Mouse (Mus musculus) midbrain, postnatal 0 days (tissue): Measurements from ENCODE around the gene Nyap1. TPM values are rescaled to one million over a fixed set of nuclear protein-coding genes. Genes with fewer than 3 reads are reported as not detected.

Experiments used
- ATAC-seq: fragments of 200-750 bp; cut with Nextera tagmentation; 2 replicates; pipeline ENCODE4 v1.8.0; 2017; ENCODE audit warnings: moderate number of reproducible peaks, mild to moderate bottlenecking, moderate TSS enrichment, moderate library complexity; ENCODE audit not compliant: low FRiP score
- DNase-seq: peaks from one replicate; pipeline ENCODE4 v3.0.0-alpha.2; 2015; ENCODE audit warnings: low spot score
- H3K27ac ChIP-seq: fragments of 300-500 bp; sonication (generic); 2 replicates; pipeline ENCODE4 v1.5.1; 2014; ENCODE audit warnings: low read depth, mild to moderate bottlenecking, low read length, mixed read lengths
- H3K27me3 ChIP-seq: fragments of 300-500 bp; sonication (generic); 2 replicates; pipeline ENCODE4 v1.6.1; 2014; ENCODE audit warnings: low read length, control low read depth, mixed read lengths; ENCODE audit not compliant: insufficient read depth
- H3K36me3 ChIP-seq: fragments of 300-500 bp; sonication (generic); 2 replicates; pipeline ENCODE4 v1.6.1; 2014; ENCODE audit warnings: low read length, control low read depth, mixed read lengths; ENCODE audit not compliant: insufficient read depth
- H3K4me1 ChIP-seq: fragments of 300-500 bp; sonication (generic); 2 replicates; pipeline ENCODE4 v1.6.1; 2014; ENCODE audit warnings: mild to moderate bottlenecking, control low read depth, antibody characterized with exemption, low read length, mixed read lengths; ENCODE audit not compliant: insufficient read depth
- H3K4me2 ChIP-seq: fragments of 300-500 bp; sonication (generic); 2 replicates; pipeline ENCODE4 v1.6.1; 2014; ENCODE audit warnings: low read depth, mild to moderate bottlenecking, low read length, mixed read lengths; ENCODE audit not compliant: poor library complexity, severe bottlenecking
- H3K4me3 ChIP-seq: fragments of 300-500 bp; sonication (generic); 2 replicates; pipeline ENCODE4 v1.5.1; 2014; ENCODE audit warnings: low read depth, mild to moderate bottlenecking, low read length, moderate library complexity
- H3K9ac ChIP-seq: fragments of 300-500 bp; sonication (generic); replicated peaks from 2 replicates; pipeline ENCODE4 v1.6.1; 2014; ENCODE audit warnings: mild to moderate bottlenecking, low read length, moderate library complexity, mixed read lengths; ENCODE audit not compliant: poor library complexity, severe bottlenecking
- H3K9me3 ChIP-seq: fragments of 300-500 bp; sonication (generic); 2 replicates; pipeline ENCODE4 v1.6.1; 2016; ENCODE audit warnings: low read length, control low read depth
- CTCF ChIP-seq: IDR thresholded peaks from 2 replicates; pipeline ENCODE4 v1.5.1; 2016; ENCODE audit warnings: antibody characterized with exemption, mild to moderate bottlenecking
- WGBS: fragments of 180-500 bp; shearing (Covaris S2); extraction: QIAGEN DNeasy Blood & Tissue Kit; methylation state at CpG from one replicate; pipeline ENCODE4 v1.1.7; 2014; 5-methylcytosine and 5-hydroxymethylcytosine counted together
- polyA plus RNA-seq: library from polyadenylated mRNA; unstranded; fragments of >200 nt; fragmentation: Nextera tagmentation; extraction: Ambion mirVana; gene quantifications from 2 replicates; pipeline ENCODE4 v1.2.1, GENCODE M21; 2015
- total RNA-seq: library from RNA; depleted of rRNA; stranded (reverse); fragments of >200 nt; gene quantifications from 2 replicates; pipeline ENCODE4 v1.2.3, GENCODE M21; 2014

Gene Nyap1
- total and polyA plus RNA-seq, 2 experiments from 2014 or later, result 50.1 to 261 TPM

- H3K9me3 ChIP-seq, result no peaks in the 10 kb centered on the region
- no peak overlapping the region for H3K27ac ChIP-seq
- H3K36me3 ChIP-seq, result no peaks in the 10 kb centered on the region
- 88% methylated on average over 3 of the region's 3 CpGs for WGBS
- H3K27me3 ChIP-seq, result no peaks in the 10 kb centered on the region
- DNase-seq, result no peak
- H3K4me1 ChIP-seq, result no peaks in the 10 kb centered on the region
- no peak overlapping the region for H3K4me2 ChIP-seq
- ATAC-seq, result no peak
- no peak overlapping the region for H3K4me3 ChIP-seq
- no peak for TF ChIP-seq CTCF
- H3K9ac ChIP-seq, result no peak overlapping the region
These were observed 51.4 kb downstream of the Nyap1 start for GRCm38 (mm10) chr5:137689974-137690373.

- DNase-seq (no peak), ATAC-seq (no peak)
- no peak overlapping the region for H3K27ac ChIP-seq
- TF ChIP-seq CTCF, result no peak
- H3K9me3 ChIP-seq, result no peaks in the 10 kb centered on the region
- 86% methylated on average over 6 of the region's 6 CpGs for WGBS
- no peak overlapping the region for H3K4me3 ChIP-seq
- H3K4me2 ChIP-seq, result no peak overlapping the region
- H3K4me1 ChIP-seq, result peaks cover 5% of the 10 kb centered on the region; the same call in 1 of the 2 replicates
- no peaks in the 10 kb centered on the region for H3K27me3 ChIP-seq
- H3K9ac ChIP-seq, result no peak overlapping the region
- H3K36me3 ChIP-seq, result no peaks in the 10 kb centered on the region
These were observed 55.1 kb downstream of the Nyap1 start for GRCm38 (mm10) chr5:137686127-137686790.

- no peak for ATAC-seq
- TF ChIP-seq CTCF, result no peak
- no peak overlapping the region for H3K4me2 ChIP-seq
- H3K9me3 ChIP-seq, result no peaks in the 10 kb centered on the region
- no peak for DNase-seq
- WGBS, result 93% methylated on average over 3 of the region's 3 CpGs
- H3K4me1 ChIP-seq, result peaks cover 5% of the 10 kb centered on the region; the same call in 1 of the 2 replicates
- no peak overlapping the region for H3K4me3 ChIP-seq
- no peaks in the 10 kb centered on the region for H3K36me3 ChIP-seq
- no peak overlapping the region for H3K9ac ChIP-seq
- H3K27me3 ChIP-seq, result no peaks in the 10 kb centered on the region
- H3K27ac ChIP-seq, result no peak overlapping the region
These were observed 55.8 kb downstream of the Nyap1 start for GRCm38 (mm10) chr5:137685653-137686052.

GRCm38 (mm10) chr5:137684294-137685123 is 56.9 kb downstream of the Nyap1 start, which contains the start of gene Agfg2:
Agfg2 (minus strand) TSS chr5:137684726.
- DNase-seq, result peak; percentile 100
- under 1% methylated on average over 60 of the region's 62 CpGs for WGBS
- no peaks in the 10 kb centered on the region for H3K9me3 ChIP-seq
- H3K4me2 ChIP-seq, result peak within 1 kb of the TSS; percentile 65
- no peaks in the 10 kb centered on the region for H3K36me3 ChIP-seq
- peak within 1 kb of the TSS; percentile 53 for H3K9ac ChIP-seq
- ATAC-seq, result peak; percentile 100
- peak within 1 kb of the TSS; percentile 75 for H3K4me3 ChIP-seq
- peak; percentile 51 for TF ChIP-seq CTCF
- H3K4me1 ChIP-seq, result peaks cover 5% of the 10 kb centered on the region; the same call in 1 of the 2 replicates
- no peaks in the 10 kb centered on the region for H3K27me3 ChIP-seq
- peak within 1 kb of the TSS; percentile 72 for H3K27ac ChIP-seq

- TF ChIP-seq CTCF, result no peak
- no peaks in the 10 kb centered on the region for H3K27me3 ChIP-seq
- no peaks in the 10 kb centered on the region for H3K9me3 ChIP-seq
- ATAC-seq (peak; percentile 9; the same call in 1 of the 2 replicates), DNase-seq (peak; percentile 37)
- H3K4me1 ChIP-seq, result peaks cover 5% of the 10 kb centered on the region; the same call in 1 of the 2 replicates
- H3K9ac ChIP-seq, result peak overlapping the region; percentile 53
- peak overlapping the region; percentile 75 for H3K4me3 ChIP-seq
- peak overlapping the region; percentile 65 for H3K4me2 ChIP-seq
- H3K36me3 ChIP-seq, result no peaks in the 10 kb centered on the region
- peak overlapping the region; percentile 72; the same call in 1 of the 2 replicates for H3K27ac ChIP-seq
- 13% methylated on average over 28 of the region's 28 CpGs for WGBS
These were observed 57.8 kb downstream of the Nyap1 start for GRCm38 (mm10) chr5:137683388-137684293.
